Mouse (Mus musculus) neural tube, embryonic 13.5 days (tissue): ENCODE results near the gene Prrg4. TPM values are rescaled to one million over a fixed set of nuclear protein-coding genes. Genes with fewer than 3 reads are reported as not detected.
"Not testable (repeated sequence)": the region's sequence is repeated elsewhere in the genome, so short reads cannot be mapped to it uniquely, and the experiment has no call there.

Source experiments
- ATAC-seq: fragments of 200-750 bp; cut with Nextera tagmentation; 2 replicates; pipeline ENCODE4 v1.8.0; 2017; ENCODE audit warnings: low read depth, mild to moderate bottlenecking, moderate TSS enrichment, moderate library complexity
- H3K27ac ChIP-seq: fragments of 300-500 bp; sonication (generic); replicated peaks from 2 replicates; pipeline ENCODE4 v1.5.1; 2015; ENCODE audit warnings: moderate library complexity, mild to moderate bottlenecking, inconsistent platforms
- H3K27me3 ChIP-seq: fragments of 300-500 bp; sonication (generic); 2 replicates; pipeline ENCODE4 v1.6.1; 2015; ENCODE audit warnings: mild to moderate bottlenecking, inconsistent platforms
- H3K36me3 ChIP-seq: fragments of 300-500 bp; sonication (generic); 2 replicates; pipeline ENCODE4 v1.6.1; 2015; ENCODE audit warnings: mild to moderate bottlenecking, inconsistent platforms
- H3K4me1 ChIP-seq: fragments of 300-500 bp; sonication (generic); replicated peaks from 2 replicates; pipeline ENCODE4 v1.6.1; 2015; ENCODE audit warnings: inconsistent platforms
- H3K4me2 ChIP-seq: fragments of 300-500 bp; sonication (generic); 2 replicates; pipeline ENCODE4 v1.6.1; 2015; ENCODE audit warnings: inconsistent platforms, mild to moderate bottlenecking, moderate library complexity
- H3K4me3 ChIP-seq: fragments of 300-500 bp; sonication (generic); 2 replicates; pipeline ENCODE4 v1.5.1; 2015; ENCODE audit warnings: mild to moderate bottlenecking, inconsistent platforms
- H3K9ac ChIP-seq: fragments of 300-500 bp; sonication (generic); 2 replicates; pipeline ENCODE4 v1.6.1; 2015; ENCODE audit warnings: moderate library complexity, mild to moderate bottlenecking, inconsistent platforms
- H3K9me3 ChIP-seq: fragments of 300-500 bp; sonication (generic); 2 replicates; pipeline ENCODE4 v1.6.1; 2016; ENCODE audit warnings: inconsistent platforms
- whole genome bisulfite sequencing: fragments of 180-500 bp; shearing (Covaris S2); methylation state at CpG from one replicate; pipeline ENCODE4 v1.1.7; 2015; 5-methylcytosine and 5-hydroxymethylcytosine counted together
- polyA plus RNA-seq: library from polyadenylated mRNA; unstranded; fragments of >200 nt; fragmentation: Nextera tagmentation; extraction: Ambion mirVana; gene quantifications from 2 replicates; pipeline ENCODE4 v1.2.1, GENCODE M21; 2015

Gene Prrg4
- 0.36 and 0.45 TPM in 2 replicates for polyA plus RNA-seq

DNA sequence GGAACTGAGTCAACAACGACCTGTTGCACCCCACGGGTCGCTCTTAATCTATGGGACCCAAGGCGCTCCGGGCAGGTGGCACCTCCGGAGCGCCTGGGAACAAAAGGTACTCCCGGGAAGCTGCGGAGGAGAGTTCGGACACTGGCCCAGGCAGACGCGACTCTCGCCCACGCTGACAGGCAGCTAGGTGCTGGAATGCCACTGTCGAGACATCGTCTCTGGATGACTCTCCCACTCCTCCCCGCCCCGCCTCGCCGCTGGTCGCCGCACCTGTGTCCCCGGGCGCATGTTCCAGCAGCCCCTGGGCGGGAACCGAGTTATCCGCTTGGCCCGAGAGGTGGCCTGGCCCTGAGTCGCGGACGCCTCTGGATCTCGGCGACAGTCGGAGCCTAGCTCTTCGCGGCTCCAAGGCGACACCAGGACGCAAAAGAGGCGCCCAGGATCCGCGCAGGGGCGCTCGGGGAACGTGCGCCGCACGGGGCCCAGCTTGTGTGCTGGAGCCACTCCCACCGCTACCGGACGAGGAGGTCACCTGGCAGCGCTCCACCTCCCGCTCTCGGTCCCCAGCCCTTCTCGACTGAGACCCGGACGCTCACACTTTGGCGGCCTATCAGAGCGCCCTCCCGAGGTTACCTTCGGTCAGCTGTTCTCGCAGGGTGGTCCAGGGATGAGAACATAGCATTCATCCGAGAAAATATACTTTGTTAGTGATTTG lies at the start of gene Prrg4:
Gene Prrg4 (minus strand): TSS at position 601 of the 715 bp plus-strand sequence.
- no peak within 1 kb of the TSS for H3K27ac ChIP-seq
- H3K27me3 ChIP-seq = peaks cover 38% of the 10 kb centered on the region
- peak within 1 kb of the TSS; percentile 50 for H3K4me3 ChIP-seq
- peaks cover 10% of the 10 kb centered on the region; the same call in 1 of the 2 replicates for H3K4me1 ChIP-seq
- peak within 1 kb of the TSS; percentile 70 for H3K9ac ChIP-seq
- H3K36me3 ChIP-seq = no peaks in the 10 kb centered on the region
- WGBS = under 1% methylated on average over 61 of the region's 62 CpGs
- peak; percentile 72 for ATAC-seq
- peak within 1 kb of the TSS; percentile 98 for H3K4me2 ChIP-seq
- H3K9me3 ChIP-seq = no peaks in the 10 kb centered on the region

GRCm38 (mm10) chr2:104887882-104888566 lies 38.3 kb upstream of the Prrg4 start:
- H3K9me3 ChIP-seq = no peaks in the 10 kb centered on the region
- no peaks in the 10 kb centered on the region for H3K4me1 ChIP-seq
- 26% methylated on average over 10 of the region's 10 CpGs for WGBS
- H3K4me3 ChIP-seq = no peak overlapping the region
- no peaks in the 10 kb centered on the region for H3K36me3 ChIP-seq
- no peaks in the 10 kb centered on the region for H3K27me3 ChIP-seq
- ATAC-seq = no peak
- H3K9ac ChIP-seq = no peak overlapping the region
- H3K4me2 ChIP-seq = no peak overlapping the region
- H3K27ac ChIP-seq = no peak overlapping the region

GRCm38 (mm10) chr2:104887331-104887730 lies 37.7 kb upstream of the Prrg4 start:
- 63% methylated on average over 2 of the region's 2 CpGs for WGBS
- H3K9me3 ChIP-seq, ATAC-seq, H3K4me1 ChIP-seq, H3K27ac ChIP-seq, H3K4me3 ChIP-seq, H3K36me3 ChIP-seq, H3K27me3 ChIP-seq, H3K9ac ChIP-seq, H3K4me2 ChIP-seq: not testable (repeated sequence)

DNA sequence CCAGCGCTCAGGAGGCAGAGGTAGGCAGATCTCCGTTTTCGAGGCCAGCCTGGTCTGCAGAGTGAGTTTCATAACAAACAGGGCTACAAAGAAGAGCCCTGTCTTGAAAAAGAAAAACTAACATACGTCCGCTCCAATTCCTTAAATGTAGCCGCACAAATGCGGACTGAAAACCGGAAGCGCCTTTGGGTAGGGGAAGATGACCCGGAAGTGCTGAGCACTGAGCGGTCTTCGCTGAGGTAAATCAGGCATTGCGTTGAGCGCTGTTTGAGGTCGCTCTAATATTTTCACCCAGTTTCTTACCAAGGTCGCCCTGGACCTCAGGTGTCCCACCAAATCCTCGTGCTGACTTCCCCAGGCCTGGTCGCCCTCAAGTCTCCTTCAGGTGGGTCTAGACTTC lies 36.4 kb upstream of the Prrg4 start:
- WGBS = 89% methylated on average over 18 of the region's 18 CpGs
- no peak overlapping the region for H3K9ac ChIP-seq
- no peak overlapping the region for H3K27ac ChIP-seq
- H3K36me3 ChIP-seq = no peaks in the 10 kb centered on the region
- no peaks in the 10 kb centered on the region for H3K9me3 ChIP-seq
- no peak for ATAC-seq
- no peaks in the 10 kb centered on the region for H3K27me3 ChIP-seq
- no peaks in the 10 kb centered on the region for H3K4me1 ChIP-seq
- H3K4me3 ChIP-seq = no peak overlapping the region
- no peak overlapping the region for H3K4me2 ChIP-seq

- H3K36me3 ChIP-seq = no peaks in the 10 kb centered on the region
- ATAC-seq = no peak
- no peak overlapping the region for H3K4me3 ChIP-seq
- no peaks in the 10 kb centered on the region for H3K4me1 ChIP-seq
- no peaks in the 10 kb centered on the region for H3K9me3 ChIP-seq
- no peak overlapping the region for H3K4me2 ChIP-seq
- WGBS = 87% methylated on average over 8 of the region's 8 CpGs
- H3K27ac ChIP-seq = no peak overlapping the region
- no peaks in the 10 kb centered on the region for H3K27me3 ChIP-seq
- no peak overlapping the region for H3K9ac ChIP-seq
Measured at GRCm38 (mm10) chr2:104878794-104879193, 29.1 kb upstream of the Prrg4 start.

GRCm38 (mm10) chr2:104869101-104869500 lies 19.4 kb upstream of the Prrg4 start:
- no peak for ATAC-seq
- Histone ChIP-seq H3K36me3 (no peaks in the 10 kb centered on the region), H3K27ac (no peak overlapping the region), H3K4me2 (no peak overlapping the region), H3K4me1 (no peaks in the 10 kb centered on the region), H3K27me3 (no peaks in the 10 kb centered on the region), H3K4me3 (no peak overlapping the region), H3K9me3 (no peaks in the 10 kb centered on the region), H3K9ac (no peak overlapping the region)
- 89% methylated on average over 3 of the region's 3 CpGs for WGBS

DNA sequence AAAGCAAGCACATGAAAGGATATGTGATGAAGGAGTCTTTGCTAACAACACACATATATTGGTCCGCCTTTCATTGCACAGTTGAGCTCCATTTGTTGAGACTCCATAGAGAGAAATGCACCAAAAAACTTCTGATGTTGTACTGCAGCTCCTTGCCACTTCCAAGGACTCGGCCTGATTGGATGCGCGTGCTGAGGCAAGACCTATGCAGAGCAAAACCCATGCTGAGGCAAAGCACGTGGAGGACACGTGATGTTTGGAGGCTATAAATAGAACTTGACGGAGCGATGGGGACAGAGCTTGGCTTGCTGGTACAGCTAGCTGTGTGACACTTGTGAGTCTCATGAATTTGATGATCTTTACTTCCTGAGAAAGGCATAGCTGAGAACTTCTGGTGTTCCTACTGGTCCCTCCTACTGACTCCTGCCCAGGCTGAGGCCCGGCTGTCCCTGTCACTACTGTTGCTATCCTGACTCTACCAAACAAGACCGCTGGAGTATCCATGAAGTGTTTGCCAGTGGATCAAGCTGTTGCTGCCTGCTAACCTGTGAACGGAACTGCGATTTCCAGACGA lies 17.7 kb upstream of the Prrg4 start, which contains the start of gene Ccdc73:
Gene Ccdc73 (plus strand): TSS at position 524 of the 574 bp plus-strand sequence.
- no peaks in the 10 kb centered on the region for H3K4me1 ChIP-seq
- 93% methylated on average over 13 of the region's 13 CpGs for WGBS
- no peaks in the 10 kb centered on the region for H3K36me3 ChIP-seq
- H3K27me3 ChIP-seq = no peaks in the 10 kb centered on the region
- no peak within 1 kb of the TSS for H3K9ac ChIP-seq
- H3K4me3 ChIP-seq = no peak within 1 kb of the TSS
- no peaks in the 10 kb centered on the region for H3K9me3 ChIP-seq
- H3K4me2 ChIP-seq = no peak within 1 kb of the TSS
- no peak for ATAC-seq
- H3K27ac ChIP-seq = no peak within 1 kb of the TSS

DNA sequence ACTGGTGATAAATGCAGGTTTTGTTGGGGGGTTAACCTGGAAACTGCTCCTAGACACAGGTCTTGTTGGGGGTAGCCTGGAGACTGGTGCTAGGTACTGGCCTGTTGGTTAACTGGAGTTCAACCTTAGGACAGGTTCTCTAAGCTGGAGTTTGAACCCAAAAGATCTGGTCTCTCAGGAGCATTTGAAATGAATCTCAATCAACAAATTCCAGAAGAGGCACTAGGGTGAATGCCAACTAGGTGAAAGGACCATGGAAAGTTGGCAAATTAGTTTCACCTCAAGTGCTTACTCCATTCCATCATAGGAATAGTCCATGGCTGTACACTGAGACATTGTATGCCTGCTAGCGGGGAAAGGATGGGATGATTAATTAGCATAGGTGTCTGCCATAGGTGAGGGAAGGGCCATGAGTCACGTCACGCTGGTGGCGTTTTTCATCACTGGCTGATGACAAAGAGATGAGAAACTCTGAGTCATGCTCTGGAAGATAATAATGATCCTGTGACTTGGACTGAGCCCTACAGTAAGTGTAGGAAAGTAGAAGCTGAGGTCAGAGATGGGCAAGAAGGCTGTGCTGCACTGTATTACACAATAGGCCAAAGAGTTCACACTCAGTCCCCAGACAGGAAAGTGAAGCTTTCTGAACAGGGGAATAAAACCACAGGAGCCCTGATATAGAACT lies 14.6 kb upstream of the Prrg4 start:
- Histone ChIP-seq H3K9me3 (no peaks in the 10 kb centered on the region), H3K27ac (no peak overlapping the region), H3K36me3 (no peaks in the 10 kb centered on the region), H3K4me3 (no peak overlapping the region), H3K4me1 (no peaks in the 10 kb centered on the region), H3K9ac (no peak overlapping the region), H3K4me2 (no peak overlapping the region), H3K27me3 (no peaks in the 10 kb centered on the region)
- ATAC-seq = no peak
- WGBS = 89% methylated on average over 4 of the region's 4 CpGs

DNA sequence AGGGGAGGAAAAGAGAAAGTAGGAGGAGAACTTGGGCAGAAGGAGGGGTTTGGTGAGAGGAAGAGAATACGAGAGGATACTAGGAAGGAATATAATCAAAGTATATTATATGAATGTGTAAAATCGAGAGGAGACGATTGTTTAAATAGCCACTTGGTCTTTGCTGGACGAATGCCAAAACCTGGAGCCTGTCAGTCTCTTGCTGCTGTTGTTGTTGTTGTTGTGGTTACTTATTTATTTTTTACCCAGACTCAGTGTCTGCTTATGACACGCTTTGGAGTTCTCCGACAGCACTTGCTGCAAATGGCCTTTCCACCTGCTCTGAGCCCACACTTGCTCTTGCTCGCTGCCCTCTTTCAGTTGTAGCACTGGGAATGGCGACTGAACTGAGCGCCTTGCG lies 10.8 kb upstream of the Prrg4 start:
- Histone ChIP-seq H3K4me2 (no peak overlapping the region), H3K9ac (no peak overlapping the region), H3K4me3 (no peak overlapping the region), H3K27ac (no peak overlapping the region), H3K27me3 (no peaks in the 10 kb centered on the region), H3K9me3 (no peaks in the 10 kb centered on the region), H3K4me1 (no peaks in the 10 kb centered on the region), H3K36me3 (no peaks in the 10 kb centered on the region)
- WGBS = 82% methylated on average over 10 of the region's 10 CpGs
- ATAC-seq = no peak

GRCm38 (mm10) chr2:104859060-104859459 lies 9.4 kb upstream of the Prrg4 start:
- H3K9ac ChIP-seq = no peak overlapping the region
- no peaks in the 10 kb centered on the region for H3K4me1 ChIP-seq
- no peak overlapping the region for H3K4me3 ChIP-seq
- no peak overlapping the region for H3K4me2 ChIP-seq
- H3K36me3 ChIP-seq = no peaks in the 10 kb centered on the region
- no peak for ATAC-seq
- WGBS = 69% methylated on average over 5 of the region's 5 CpGs
- H3K9me3 ChIP-seq = no peaks in the 10 kb centered on the region
- H3K27me3 ChIP-seq = no peaks in the 10 kb centered on the region
- no peak overlapping the region for H3K27ac ChIP-seq

DNA sequence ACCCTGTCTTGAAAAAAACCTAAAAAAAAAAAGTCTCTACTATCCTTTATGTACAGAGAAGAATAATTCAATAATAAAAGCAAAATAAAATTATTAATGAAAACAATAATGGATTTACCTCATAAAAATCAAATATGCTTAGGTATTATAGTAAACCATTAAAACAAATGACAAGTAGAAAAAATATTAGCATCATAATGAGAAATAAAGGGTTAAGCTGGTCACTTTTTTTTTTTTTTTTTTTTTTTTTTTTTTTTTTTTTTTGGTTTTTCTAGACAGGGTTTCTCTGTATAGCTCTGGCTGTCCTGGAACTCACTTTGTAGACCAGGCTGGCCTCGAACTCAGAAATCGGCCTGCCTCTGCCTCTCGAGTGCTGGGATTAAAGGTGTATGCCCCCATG lies 8.4 kb upstream of the Prrg4 start:
- 93% methylated on average over 3 of the region's 3 CpGs for WGBS
- not testable (repeated sequence) for H3K36me3 ChIP-seq, H3K27me3 ChIP-seq, H3K9me3 ChIP-seq, H3K4me3 ChIP-seq, H3K9ac ChIP-seq, ATAC-seq, H3K4me1 ChIP-seq, H3K4me2 ChIP-seq, H3K27ac ChIP-seq

DNA sequence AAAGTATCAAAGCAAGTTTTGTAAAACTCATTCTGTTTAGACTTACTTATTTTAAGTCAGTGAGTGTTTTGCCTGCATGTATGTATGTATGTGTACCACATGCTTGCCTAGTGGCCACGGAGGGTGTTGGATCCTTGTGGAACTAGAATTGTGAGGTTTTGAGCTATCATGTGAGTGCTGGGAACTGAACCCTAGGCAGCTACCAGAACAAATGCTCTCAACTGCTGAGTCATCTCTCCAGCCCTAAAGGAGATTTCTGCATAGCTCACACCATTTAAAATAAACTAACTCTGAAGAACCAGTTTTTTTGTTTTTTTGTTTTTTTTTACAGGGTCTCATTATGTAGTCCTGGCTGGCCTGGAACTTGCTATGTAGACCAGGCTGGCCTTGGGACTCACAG lies 6.5 kb upstream of the Prrg4 start:
- Histone ChIP-seq H3K9me3 (no peaks in the 10 kb centered on the region), H3K4me3 (no peak overlapping the region), H3K9ac (no peak overlapping the region), H3K4me1 (no peaks in the 10 kb centered on the region), H3K36me3 (no peaks in the 10 kb centered on the region), H3K27me3 (0 out of 2 replicates have a peak, but pooled peaks cover 4% of the 10 kb centered on the region), H3K27ac (no peak overlapping the region), H3K4me2 (no peak overlapping the region)
- 55% methylated on average over 1 of the region's 1 CpGs for WGBS
- no peak for ATAC-seq
